Mouse (Mus musculus): Measurements from ENCODE around the gene Hivep3.

Gene Hivep3

GRCm38 (mm10) chr4:119975822-119976221 lies 242.2 kb downstream of the Hivep3 start:
- DNase-seq (ENCODE audit: low spot score in 2 of 2), result no peak

- no peak for DNase-seq (ENCODE audit: low spot score in 2 of 2)
Measured at GRCm38 (mm10) chr4:119976428-119977168, 243.0 kb downstream of the Hivep3 start.

GRCm38 (mm10) chr4:119977817-119978491 lies 244.4 kb downstream of the Hivep3 start:
- DNase-seq (ENCODE audit: low spot score in 2 of 2), result no peak

GRCm38 (mm10) chr4:119979238-119979829 lies 245.8 kb downstream of the Hivep3 start:
- no peak for DNase-seq (ENCODE audit: low spot score in 2 of 2)

- DNase-seq (ENCODE audit: low spot score in 2 of 2), result no peak
Measured at GRCm38 (mm10) chr4:119979918-119980317, 246.3 kb downstream of the Hivep3 start.

GRCm38 (mm10) chr4:119981047-119981720 lies 247.6 kb downstream of the Hivep3 start:
- DNase-seq (ENCODE audit: low spot score in 2 of 2), result no peak

- no peak for DNase-seq (ENCODE audit: low spot score in 2 of 2)
Measured at GRCm38 (mm10) chr4:119986065-119986464, 252.5 kb downstream of the Hivep3 start.

GRCm38 (mm10) chr4:119986580-119987291 lies 253.2 kb downstream of the Hivep3 start:
- DNase-seq (ENCODE audit: low spot score in 2 of 2), result no peak

GRCm38 (mm10) chr4:119987376-119988087 lies 253.9 kb downstream of the Hivep3 start:
- no peak for DNase-seq (ENCODE audit: low spot score in 2 of 2)

GRCm38 (mm10) chr4:119989031-119989693 lies 255.6 kb downstream of the Hivep3 start:
- no peak for DNase-seq (ENCODE audit: low spot score in 2 of 2)

- DNase-seq (ENCODE audit: low spot score in 2 of 2), result no peak
Measured at GRCm38 (mm10) chr4:119990346-119990745, 256.8 kb downstream of the Hivep3 start.

GRCm38 (mm10) chr4:119990841-119991240 lies 257.3 kb downstream of the Hivep3 start:
- no peak for DNase-seq (ENCODE audit: low spot score in 2 of 2)

- no peak for DNase-seq (ENCODE audit: low spot score in 2 of 2)
Measured at GRCm38 (mm10) chr4:119991758-119992157, 258.2 kb downstream of the Hivep3 start.

- no peak for DNase-seq (ENCODE audit: low spot score in 2 of 2)
Measured at GRCm38 (mm10) chr4:119996377-119996776, 262.8 kb downstream of the Hivep3 start.

GRCm38 (mm10) chr4:119997351-119997750 lies 263.8 kb downstream of the Hivep3 start:
- no peak for DNase-seq (ENCODE audit: low spot score in 2 of 2)

- no peak for DNase-seq (ENCODE audit: low spot score in 2 of 2)
Measured at GRCm38 (mm10) chr4:119998911-119999310, 265.3 kb downstream of the Hivep3 start.

- no peak for DNase-seq (ENCODE audit: low spot score in 2 of 2)
Measured at GRCm38 (mm10) chr4:120000881-120001280, 267.3 kb downstream of the Hivep3 start.

GRCm38 (mm10) chr4:120003006-120003405 lies 269.4 kb downstream of the Hivep3 start:
- no peak for DNase-seq (ENCODE audit: low spot score in 2 of 2)

GRCm38 (mm10) chr4:120006046-120006445 lies 272.5 kb downstream of the Hivep3 start:
- DNase-seq (ENCODE audit: low spot score in 2 of 2), result no peak

- DNase-seq (ENCODE audit: low spot score in 2 of 2), result no peak
Measured at GRCm38 (mm10) chr4:120007889-120008288, 274.3 kb downstream of the Hivep3 start.

Data from frontal cortex, postnatal 10 days (tissue).